Mouse (Mus musculus): ENCODE results near the gene Mrpl1.

Mrpl1 gene

GRCm38 (mm10) chr5:96206897-96207296 is 2.4 kb upstream of the Mrpl1 start:
- in situ Hi-C loops (cut with MseI, MboI): no loop called here

GRCm38 (mm10) chr5:96207531-96207930 is 1.8 kb upstream of the Mrpl1 start:
- in situ Hi-C loops (cut with MseI, MboI): no loop called here

- in situ Hi-C loops (cut with MseI, MboI): no loop called here
These were observed 750 bp upstream of the Mrpl1 start for GRCm38 (mm10) chr5:96208543-96208942.

- in situ Hi-C loops (cut with MseI, MboI): no loop called here
These were observed 757 bp downstream of the Mrpl1 start for GRCm38 (mm10) chr5:96209916-96210583.

- in situ Hi-C loops (cut with MseI, MboI): no loop called here
These were observed 9.4 kb downstream of the Mrpl1 start for GRCm38 (mm10) chr5:96218648-96219047.

- in situ Hi-C loops (cut with MseI, MboI): no loop called here
These were observed 10.2 kb downstream of the Mrpl1 start for GRCm38 (mm10) chr5:96219512-96219911.

GRCm38 (mm10) chr5:96221298-96221697 is 12.0 kb downstream of the Mrpl1 start:
- in situ Hi-C loops (cut with MseI, MboI): no loop called here

GRCm38 (mm10) chr5:96221812-96222585 is 12.7 kb downstream of the Mrpl1 start:
- in situ Hi-C loops (cut with MseI, MboI): no loop called here

- in situ Hi-C loops (cut with MseI, MboI): no loop called here
These were observed 13.7 kb downstream of the Mrpl1 start for GRCm38 (mm10) chr5:96222964-96223363.

- in situ Hi-C loops (cut with MseI, MboI): no loop called here
These were observed 17.2 kb downstream of the Mrpl1 start for GRCm38 (mm10) chr5:96226490-96226889.

- in situ Hi-C loops (cut with MseI, MboI): no loop called here
These were observed 19.7 kb downstream of the Mrpl1 start for GRCm38 (mm10) chr5:96228967-96229366.

- in situ Hi-C loops (cut with MseI, MboI): no loop called here
These were observed 29.5 kb downstream of the Mrpl1 start for GRCm38 (mm10) chr5:96238797-96239196.

- in situ Hi-C loops (cut with MseI, MboI): no loop called here
These were observed 31.6 kb downstream of the Mrpl1 start for GRCm38 (mm10) chr5:96240856-96241255.

GRCm38 (mm10) chr5:96244511-96244910 is 35.2 kb downstream of the Mrpl1 start:
- in situ Hi-C loops (cut with MseI, MboI): no loop called here

- in situ Hi-C loops (cut with MseI, MboI): no loop called here
These were observed 44.7 kb downstream of the Mrpl1 start for GRCm38 (mm10) chr5:96253995-96254394.

GRCm38 (mm10) chr5:96255166-96255565 is 45.9 kb downstream of the Mrpl1 start:
- in situ Hi-C loops (cut with MseI, MboI): no loop called here

GRCm38 (mm10) chr5:96258210-96258609 is 48.9 kb downstream of the Mrpl1 start:
- in situ Hi-C loops (cut with MseI, MboI): no loop called here

GRCm38 (mm10) chr5:96267017-96267702 is 57.9 kb downstream of the Mrpl1 start:
- in situ Hi-C loops (cut with MseI, MboI): loop anchor here in 1 of 2 experiments (10.0 kb wide), 1 partner anchor 508 kb away; no protein-coding TSS in a partner anchor

GRCm38 (mm10) chr5:96271070-96271469 is 61.8 kb downstream of the Mrpl1 start:
- in situ Hi-C loops (cut with MseI, MboI): no loop called here

- in situ Hi-C loops (cut with MseI, MboI): no loop called here
These were observed 96.5 kb downstream of the Mrpl1 start for GRCm38 (mm10) chr5:96305786-96306185.

GRCm38 (mm10) chr5:96306271-96306670 is 97.0 kb downstream of the Mrpl1 start:
- in situ Hi-C loops (cut with MseI, MboI): no loop called here

- in situ Hi-C loops (cut with MseI, MboI): no loop called here
These were observed 97.5 kb downstream of the Mrpl1 start for GRCm38 (mm10) chr5:96306826-96307225.

All from mouse trophoblast stem cell (cell line).